Mouse (Mus musculus) T-helper 1 cell (primary cell): ENCODE data around the gene Llcfc1.

ENCODE experiments used
- in situ Hi-C: fragments of 300-600 bp; cut with MboI, MseI; formaldehyde crosslinking; loops from one replicate; pipeline ENCODE4 v1.15.1; 2025; ENCODE audit warnings: high pct_unique_total_duplicates

The Llcfc1 gene

GRCm38 (mm10) chr6:41702928-41703327 lies 18.7 kb downstream of the Llcfc1 start:
- in situ Hi-C loops: no loop called here

- in situ Hi-C loops: no loop called here
Observed at GRCm38 (mm10) chr6:41704123-41704522, 19.9 kb downstream of the Llcfc1 start, which contains the start of gene Kel. Gene Kel (minus strand): TSS chr6:41704339.

- in situ Hi-C loops: no loop called here
Observed at GRCm38 (mm10) chr6:41706275-41706674, 22.0 kb downstream of the Llcfc1 start.

DNA sequence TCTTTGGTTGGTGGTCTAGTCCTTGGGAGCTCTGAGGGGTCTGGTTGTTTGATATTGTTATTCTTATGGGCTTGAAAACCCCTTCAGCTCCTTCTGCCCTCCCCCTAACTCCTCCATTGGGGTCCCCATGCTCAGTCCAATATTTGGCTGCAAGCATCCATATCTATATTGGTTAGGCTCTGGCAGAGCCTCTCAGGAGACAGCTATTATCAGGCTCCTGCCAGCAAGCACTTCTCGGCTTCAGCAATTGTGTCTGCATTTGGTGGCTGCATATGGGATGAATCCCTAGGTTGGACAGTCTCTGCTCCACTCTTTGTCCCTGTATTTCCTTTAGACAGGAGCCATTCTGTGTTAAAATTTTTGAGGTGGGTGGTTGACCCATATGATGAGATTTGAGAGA lies 26.1 kb downstream of the Llcfc1 start:
- in situ Hi-C loops: no loop called here

DNA sequence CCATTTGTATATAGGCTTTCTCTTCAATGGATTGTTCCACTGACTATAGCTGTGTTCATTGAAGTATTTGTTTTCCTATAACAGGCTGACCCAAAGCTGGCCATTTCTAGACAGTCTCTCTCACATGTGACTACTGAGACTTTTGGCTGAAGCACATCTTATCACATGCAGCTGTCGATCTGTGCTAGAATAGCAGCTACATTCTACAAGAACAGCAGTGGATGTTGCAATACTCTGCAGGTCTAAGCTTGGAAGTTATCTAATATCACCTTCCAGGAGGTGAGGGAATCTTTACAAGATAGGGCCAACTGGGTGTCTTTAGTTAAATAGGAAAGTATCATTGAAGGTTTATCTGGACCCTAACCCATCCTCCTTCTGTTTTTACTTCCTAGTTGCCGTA lies 37.2 kb downstream of the Llcfc1 start:
- in situ Hi-C loops: no loop called here

GRCm38 (mm10) chr6:41727989-41728609 lies 43.9 kb downstream of the Llcfc1 start:
- in situ Hi-C loops: no loop called here

DNA sequence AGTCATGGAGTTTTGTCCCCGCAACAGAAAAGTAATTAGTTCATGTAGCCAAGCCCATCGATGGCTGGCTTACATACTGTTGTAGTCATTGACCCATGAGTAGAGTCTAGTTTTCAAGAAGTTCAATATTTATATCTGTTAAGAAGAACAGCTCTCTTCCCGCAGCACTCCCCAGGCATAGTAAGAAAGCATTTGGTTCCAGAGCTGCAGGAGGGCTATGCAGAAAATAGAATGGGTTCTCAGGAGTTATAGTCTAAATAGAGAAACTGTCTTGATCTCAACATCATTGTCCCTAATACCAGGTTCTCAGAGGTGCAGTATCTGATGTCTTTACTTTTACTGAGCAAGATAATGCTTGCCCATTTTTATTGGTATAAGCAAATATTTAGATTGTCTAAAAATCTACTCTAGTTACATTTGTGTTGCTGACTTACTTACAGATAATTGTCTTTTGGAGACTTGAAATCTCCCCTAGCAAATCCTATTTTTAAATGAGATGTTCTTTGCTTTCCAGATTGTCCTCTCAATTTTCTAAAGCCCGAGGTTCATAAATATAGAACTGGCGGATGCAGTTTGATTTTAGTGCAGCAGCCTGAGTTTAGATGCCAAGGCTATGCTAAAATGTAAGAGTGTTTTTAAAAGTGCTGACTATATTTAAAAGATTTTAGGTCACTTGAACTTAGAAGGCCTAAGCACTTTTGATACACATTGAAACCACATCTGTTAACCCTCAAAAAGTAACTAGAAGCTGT lies 50.7 kb downstream of the Llcfc1 start:
- in situ Hi-C loops: no loop called here
